Mouse (Mus musculus): Measurements from ENCODE around the gene Olfr873. TPM values are rescaled to one million over a fixed set of nuclear protein-coding genes. Genes with fewer than 3 reads are reported as not detected.
"Not testable (repeated sequence)": the region's sequence is repeated elsewhere in the genome, so short reads cannot be mapped to it uniquely, and the experiment has no call there.

Gene Olfr873
- total RNA-seq (2021) = not detected
- long read RNA-seq, experiment 1 = 0 reads
- long read RNA-seq, experiment 2 = 0 reads

DNA sequence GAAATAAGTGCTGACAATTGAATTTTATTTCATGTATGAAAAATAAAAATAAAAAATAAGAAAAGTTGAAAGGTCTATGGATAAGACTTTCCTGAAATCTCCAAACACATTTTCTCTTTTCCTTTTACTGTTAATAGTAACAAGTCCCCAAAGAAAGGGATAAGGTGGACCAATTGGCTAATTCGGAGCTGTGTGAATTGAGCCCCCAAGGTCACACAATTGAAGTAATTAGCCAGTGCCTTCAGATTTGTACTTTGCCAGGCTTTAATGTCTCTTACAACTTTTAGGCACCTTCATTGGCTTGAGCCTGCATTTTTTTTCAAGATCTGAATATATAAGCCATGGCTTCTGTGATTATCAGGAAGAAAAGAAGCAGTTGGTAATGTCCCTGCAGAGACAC lies at the start of gene Olfr873:
Gene Olfr873, plus strand, starts transcription at position 301 of the 400 bp plus-strand sequence.
- DNase-seq (ENCODE audit: low spot score in 2 of 2) = no peak
- TF ChIP-seq CTCF (conservative IDR thresholded peaks at IDR 0.05) = no peak
- H3K4me3 ChIP-seq = no peak within 1 kb of the TSS
- no peak within 1 kb of the TSS for H3K27ac ChIP-seq

GRCm38 (mm10) chr9:20282051-20282450 lies 16.3 kb upstream of the Olfr873 start, which contains the start of gene Olfr39:
Olfr39 (plus strand) TSS chr9:20282351.
- H3K4me3 ChIP-seq = no peak within 1 kb of the TSS
- TF ChIP-seq CTCF (conservative IDR thresholded peaks at IDR 0.05) = no peak
- no peak for DNase-seq (ENCODE audit: low spot score in 2 of 2)

GRCm38 (mm10) chr9:20295562-20295961 lies 2.8 kb upstream of the Olfr873 start:
- DNase-seq (ENCODE audit: low spot score in 2 of 2); H3K4me3 ChIP-seq; H3K27ac ChIP-seq: not testable (repeated sequence)

More at GRCm38 (mm10) chr9:20282051-20282450, 16.3 kb upstream of the Olfr873 start, which contains the start of gene Olfr39:
- H3K27ac ChIP-seq = no peak within 1 kb of the TSS

GRCm38 (mm10) chr9:20335994-20336393 lies 37.7 kb downstream of the Olfr873 start, which contains the start of gene Olfr18:
Olfr18 (minus strand) TSS chr9:20336094.
- no peak within 1 kb of the TSS for H3K27ac ChIP-seq
- H3K4me3 ChIP-seq = no peak within 1 kb of the TSS
- DNase-seq (ENCODE audit: low spot score in 2 of 2) = no peak
- TF ChIP-seq CTCF (conservative IDR thresholded peaks at IDR 0.05) = no peak

GRCm38 (mm10) chr9:20348501-20348900 lies 50.2 kb downstream of the Olfr873 start:
- TF ChIP-seq CTCF (conservative IDR thresholded peaks at IDR 0.05) = no peak
- H3K4me3 ChIP-seq = no peak overlapping the region
- H3K27ac ChIP-seq = no peak overlapping the region
- DNase-seq (ENCODE audit: low spot score in 2 of 2) = no peak

Other genes starting within 250 kb of the Olfr873 start
- gene Olfr867, start 241.0 kb upstream of the Olfr873 start, total RNA-seq (2021) = not detected
- not detected for gene Olfr868, start 199.9 kb upstream of the Olfr873 start, total RNA-seq (2021)
- gene Olfr869, start 169.5 kb upstream of the Olfr873 start, total RNA-seq (2021) = not detected
- gene Olfr870, start 124.5 kb upstream of the Olfr873 start, total RNA-seq (2021) = not detected
- not detected for gene Olfr871, start 86.3 kb upstream of the Olfr873 start, total RNA-seq (2021)
- gene Olfr872, start 61.4 kb upstream of the Olfr873 start, total RNA-seq (2021) = not detected
- gene Olfr39, start 16.2 kb upstream of the Olfr873 start, total RNA-seq (2021) = not detected
- gene Olfr18, start 37.6 kb downstream of the Olfr873 start, total RNA-seq (2021) = not detected
- gene Zfp560, start 86.6 kb downstream of the Olfr873 start, total RNA-seq (2021) = 1 to 10 TPM; 8.2 to 9.7 TPM
- 10 to 100 TPM; 26.4 to 28.1 TPM for gene Zfp26, start 161.6 kb downstream of the Olfr873 start, total RNA-seq (2021)
- 10 to 100 TPM; 23.9 to 29.3 TPM for gene Zfp426, start 194.2 kb downstream of the Olfr873 start, total RNA-seq (2021)
- gene Zfp266, start 222.9 kb downstream of the Olfr873 start, total RNA-seq (2021) = 10 to 100 TPM; 39.8 to 45.1 TPM

Data from layer of hippocampus, adult 2 months (tissue).